Mouse (Mus musculus) R1 (cell line): ENCODE measurements around the gene Slc5a10.
"Not testable (repeated sequence)": the region's sequence is repeated elsewhere in the genome, so short reads cannot be mapped to it uniquely, and the experiment has no call there.

ENCODE experiments used
- DNase-seq: peaks from one replicate; pipeline ENCODE4 v3.0.0-alpha.2; 2018; ENCODE audit warnings: low read depth, low spot score

Slc5a10 gene

GRCm38 (mm10) chr11:61649626-61650025 is 71.0 kb downstream of the Slc5a10 start:
- DNase-seq: no peak

- no peak for DNase-seq
Observed at GRCm38 (mm10) chr11:61649163-61649580, 71.5 kb downstream of the Slc5a10 start.

- no peak for DNase-seq
Observed at GRCm38 (mm10) chr11:61648749-61649115, 71.9 kb downstream of the Slc5a10 start.

- DNase-seq: no peak
Observed at GRCm38 (mm10) chr11:61647956-61648748, 72.5 kb downstream of the Slc5a10 start.

- no peak for DNase-seq
Observed at GRCm38 (mm10) chr11:61647110-61647910, 73.3 kb downstream of the Slc5a10 start.

GRCm38 (mm10) chr11:61646499-61647039 is 74.1 kb downstream of the Slc5a10 start:
- DNase-seq: no peak

- no peak for DNase-seq
Observed at GRCm38 (mm10) chr11:61645357-61645857, 75.2 kb downstream of the Slc5a10 start.

- no peak for DNase-seq
Observed at GRCm38 (mm10) chr11:61644576-61645326, 75.9 kb downstream of the Slc5a10 start.

- DNase-seq: no peak
Observed at GRCm38 (mm10) chr11:61643184-61643961, 77.3 kb downstream of the Slc5a10 start.

GRCm38 (mm10) chr11:61642106-61642505 is 78.5 kb downstream of the Slc5a10 start:
- no peak for DNase-seq

GRCm38 (mm10) chr11:61640585-61640984 is 80.0 kb downstream of the Slc5a10 start:
- not testable (repeated sequence) for DNase-seq

- DNase-seq: no peak
Observed at GRCm38 (mm10) chr11:61639601-61640177, 80.9 kb downstream of the Slc5a10 start.

GRCm38 (mm10) chr11:61638764-61639536 is 81.7 kb downstream of the Slc5a10 start:
- no peak for DNase-seq

GRCm38 (mm10) chr11:61637856-61638255 is 82.8 kb downstream of the Slc5a10 start:
- no peak for DNase-seq

- DNase-seq: peak; percentile 53
Observed at GRCm38 (mm10) chr11:61637413-61637812, 83.2 kb downstream of the Slc5a10 start.

GRCm38 (mm10) chr11:61636309-61636708 is 84.3 kb downstream of the Slc5a10 start:
- DNase-seq: not testable (repeated sequence)

GRCm38 (mm10) chr11:61629621-61630020 is 91.0 kb downstream of the Slc5a10 start:
- no peak for DNase-seq

GRCm38 (mm10) chr11:61626509-61626908 is 94.1 kb downstream of the Slc5a10 start:
- DNase-seq: peak; percentile 56

- no peak for DNase-seq
Observed at GRCm38 (mm10) chr11:61625136-61625535, 95.5 kb downstream of the Slc5a10 start.
